Mouse (Mus musculus) kidney, postnatal 14 days (tissue): ENCODE measurements around the gene Trpc1.

Source experiments
- DNase-seq: peaks from one replicate; pipeline ENCODE4 v3.0.0; 2022; ENCODE audit warnings: mixed read lengths

The Trpc1 gene

DNA sequence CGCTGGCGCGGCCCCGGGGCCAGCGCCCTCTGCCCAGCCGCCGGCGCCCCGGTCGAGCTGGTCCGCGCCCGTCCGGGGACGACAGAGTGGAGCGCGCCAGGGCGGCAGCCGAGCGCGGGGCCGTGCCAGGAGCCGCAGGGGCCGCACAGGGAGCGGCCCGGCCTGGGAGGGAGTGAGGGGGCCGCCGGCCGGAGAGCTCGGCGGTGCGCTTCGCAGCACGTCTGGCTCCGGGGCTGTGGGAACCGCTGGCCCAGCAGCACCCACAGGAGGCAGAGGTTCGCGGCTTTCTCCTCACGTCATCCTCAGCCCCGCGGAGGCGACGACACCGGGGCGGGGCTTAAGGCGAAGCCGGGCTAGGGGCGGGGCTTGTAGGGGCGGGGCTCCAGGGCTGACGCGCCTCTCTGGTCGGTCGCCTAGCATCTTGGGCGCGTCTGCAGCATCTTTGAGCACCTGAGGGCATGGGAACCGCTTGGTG, at the start of gene Trpc1:
Gene Trpc1 (minus strand): TSS at position 339 of the 475 bp plus-strand sequence.
- DNase-seq = peak; percentile 89

DNA sequence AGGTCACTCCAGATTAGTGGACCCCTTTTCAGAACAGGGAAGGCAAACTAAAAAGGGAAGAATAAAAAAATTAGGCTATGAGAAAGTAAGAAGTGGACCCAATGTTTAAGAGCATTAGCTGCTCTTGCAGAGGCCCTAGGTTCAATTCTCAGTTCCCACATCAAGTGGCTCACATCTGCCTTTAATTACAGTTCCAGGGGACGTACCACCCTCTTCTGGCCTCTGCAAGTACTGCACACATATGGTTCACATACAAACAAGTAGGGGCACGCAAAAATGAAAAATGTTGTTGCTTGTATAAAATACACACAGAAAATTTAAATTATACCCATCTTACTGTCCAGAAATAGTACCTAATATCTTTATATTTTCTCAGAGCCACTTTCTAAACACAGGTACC, 46.1 kb upstream of the Trpc1 start:
- DNase-seq = no peak

GRCm38 (mm10) chr9:95795844-95796243, 45.7 kb upstream of the Trpc1 start:
- DNase-seq = no peak

DNA sequence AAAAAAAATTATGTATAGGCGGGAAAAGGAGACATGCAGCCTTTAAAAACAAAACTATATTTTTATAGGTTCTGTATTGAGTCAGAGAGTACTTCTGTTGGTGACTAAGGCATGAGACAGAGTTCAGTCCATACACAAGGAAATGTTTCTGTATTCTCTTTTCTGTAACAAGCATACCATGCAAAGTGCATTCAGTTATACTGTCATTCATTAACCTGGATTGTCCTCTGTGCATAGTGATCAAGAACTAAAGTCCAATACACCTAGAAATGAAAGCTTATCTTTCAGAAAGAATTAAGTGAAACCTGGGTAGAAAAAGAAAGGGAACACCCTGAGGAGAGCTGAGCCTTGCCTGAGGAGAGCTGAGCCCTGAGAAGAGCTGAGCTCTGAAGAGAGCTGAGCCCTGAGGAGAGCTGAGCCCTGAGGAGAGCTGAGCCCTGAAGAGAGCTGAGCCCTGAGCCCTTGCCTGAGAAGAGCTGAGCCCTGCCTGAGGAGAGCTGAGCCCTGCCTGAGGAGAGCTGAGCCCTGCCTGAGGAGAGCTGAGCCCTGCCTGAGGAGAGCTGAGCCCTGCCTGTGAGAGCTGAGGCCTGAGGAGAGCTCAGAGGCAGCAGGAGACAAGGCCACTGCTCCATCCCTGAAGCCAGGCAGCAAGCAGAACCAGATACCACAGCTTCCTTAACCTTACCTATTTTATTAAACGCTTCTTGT, 45.1 kb upstream of the Trpc1 start:
- peak; percentile 30 for DNase-seq

- peak; percentile 78 for DNase-seq
These were observed 44.0 kb upstream of the Trpc1 start for GRCm38 (mm10) chr9:95793986-95794744.

DNA sequence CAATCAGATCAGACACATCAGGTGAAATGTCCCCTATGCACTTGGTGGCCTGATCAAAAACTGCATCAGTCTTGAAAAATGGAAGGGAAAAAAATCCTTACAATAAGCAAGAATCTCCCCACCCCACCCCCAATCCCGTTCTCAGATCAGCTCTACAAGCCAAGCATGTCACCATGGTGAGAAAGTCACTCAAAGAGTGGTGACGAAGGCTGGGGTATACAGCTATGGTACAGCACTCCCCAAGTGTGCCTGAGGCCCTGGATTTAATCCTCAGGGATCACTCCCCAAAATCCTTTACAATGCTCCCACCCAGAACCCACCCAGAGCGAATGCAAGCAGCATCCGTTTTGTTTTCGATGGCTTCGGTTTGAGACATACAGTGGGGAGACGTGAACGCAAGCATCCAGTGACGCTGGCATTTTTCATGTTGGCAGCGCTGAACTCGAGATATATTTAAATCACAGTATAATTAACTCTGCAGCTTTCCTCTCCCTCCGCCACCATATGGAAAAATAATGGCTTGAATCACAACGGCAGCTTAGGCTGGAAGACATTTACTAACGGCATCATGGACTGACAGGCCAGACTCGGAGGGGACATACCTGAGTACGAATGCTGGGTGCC, 34.8 kb upstream of the Trpc1 start:
- DNase-seq = no peak

GRCm38 (mm10) chr9:95783646-95784293, 33.6 kb upstream of the Trpc1 start:
- DNase-seq = no peak

- no peak for DNase-seq
These were observed 21.5 kb upstream of the Trpc1 start for GRCm38 (mm10) chr9:95771671-95772070.

DNA sequence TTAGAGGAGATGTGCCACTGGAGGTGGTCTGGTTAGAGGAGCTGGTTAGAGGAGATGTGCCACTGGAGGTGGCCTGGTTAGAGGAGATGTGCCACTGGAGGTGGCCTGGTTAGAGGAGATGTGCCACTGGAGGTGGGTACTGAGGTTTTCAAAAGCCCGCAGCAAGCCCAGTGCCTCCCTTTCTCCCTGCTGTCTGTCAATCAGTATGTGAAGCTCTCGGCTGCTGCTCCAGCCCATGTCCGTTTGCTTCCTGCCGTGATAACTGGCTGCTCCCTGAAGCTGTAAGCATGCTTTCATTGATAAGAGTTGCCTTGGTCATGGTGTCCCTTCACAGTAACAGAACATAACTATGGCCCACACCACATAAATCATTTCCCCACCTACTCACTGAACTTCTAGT, 13.0 kb upstream of the Trpc1 start:
- DNase-seq = no peak

DNA sequence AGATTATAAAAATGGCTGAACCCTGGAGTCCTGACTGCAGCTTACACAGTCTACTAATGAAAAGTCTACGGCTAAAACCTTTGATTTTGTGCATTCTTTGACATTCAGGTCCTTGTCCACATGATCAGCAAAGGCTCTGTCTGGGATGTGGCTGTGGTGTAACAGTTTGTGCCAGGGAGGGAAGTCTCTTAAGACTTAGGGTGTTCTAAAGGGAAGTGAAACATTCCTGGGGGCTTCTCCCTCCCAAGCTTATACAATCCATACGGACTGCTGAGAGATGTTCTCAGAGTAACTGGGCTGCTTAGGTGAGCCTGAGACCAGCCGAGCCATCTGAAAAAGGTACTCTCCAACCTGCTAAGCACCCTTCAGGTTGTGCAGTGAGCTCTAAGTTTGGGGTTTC, 12.1 kb upstream of the Trpc1 start:
- DNase-seq = no peak

GRCm38 (mm10) chr9:95761381-95761780, 11.2 kb upstream of the Trpc1 start:
- DNase-seq = peak; percentile 39

DNA sequence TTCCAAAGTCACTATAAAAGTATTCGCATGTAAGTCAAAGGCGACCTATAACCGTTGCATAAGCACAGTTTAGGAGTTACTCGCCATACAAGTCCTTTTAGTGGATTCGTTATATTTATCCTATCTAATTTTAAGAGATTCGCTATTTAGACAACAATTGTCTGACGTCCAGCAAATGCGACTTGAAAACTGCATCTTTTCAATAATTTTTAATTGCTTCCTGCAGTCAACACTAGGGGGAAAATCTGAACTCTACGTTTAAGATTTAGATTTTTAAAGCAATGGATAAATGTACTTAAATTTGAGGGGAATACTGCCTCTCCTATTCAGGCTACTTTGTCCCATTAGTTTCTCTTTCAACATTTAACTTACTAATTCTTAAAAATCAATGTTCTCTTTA, 571 bp upstream of the Trpc1 start:
- DNase-seq = no peak

DNA sequence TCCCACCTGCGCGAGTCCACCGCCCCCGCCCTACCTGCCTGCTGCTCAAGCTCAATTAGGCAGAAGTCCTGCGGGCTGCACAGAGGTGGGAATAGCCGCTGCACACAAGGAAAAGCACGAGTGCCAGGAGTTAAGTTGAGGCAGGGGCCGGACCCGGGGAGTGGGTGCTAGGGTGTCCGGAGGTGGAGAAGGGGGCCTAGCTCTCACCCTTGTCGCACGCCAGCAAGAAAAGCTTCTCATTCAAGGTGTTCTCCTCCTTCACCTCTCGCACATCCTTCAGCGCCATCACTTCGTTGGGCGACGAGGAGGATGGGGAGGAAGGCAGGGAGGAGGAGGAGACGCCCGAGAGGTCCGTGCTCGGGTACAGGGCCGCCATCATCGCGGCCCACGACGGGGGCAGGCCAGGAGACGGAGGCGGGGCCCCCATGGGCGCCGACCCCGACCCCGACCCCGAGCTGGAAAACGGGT, 680 bp downstream of the Trpc1 start:
- DNase-seq = peak; percentile 20

GRCm38 (mm10) chr9:95747298-95747697, 2.9 kb downstream of the Trpc1 start:
- DNase-seq = peak; percentile 20

DNA sequence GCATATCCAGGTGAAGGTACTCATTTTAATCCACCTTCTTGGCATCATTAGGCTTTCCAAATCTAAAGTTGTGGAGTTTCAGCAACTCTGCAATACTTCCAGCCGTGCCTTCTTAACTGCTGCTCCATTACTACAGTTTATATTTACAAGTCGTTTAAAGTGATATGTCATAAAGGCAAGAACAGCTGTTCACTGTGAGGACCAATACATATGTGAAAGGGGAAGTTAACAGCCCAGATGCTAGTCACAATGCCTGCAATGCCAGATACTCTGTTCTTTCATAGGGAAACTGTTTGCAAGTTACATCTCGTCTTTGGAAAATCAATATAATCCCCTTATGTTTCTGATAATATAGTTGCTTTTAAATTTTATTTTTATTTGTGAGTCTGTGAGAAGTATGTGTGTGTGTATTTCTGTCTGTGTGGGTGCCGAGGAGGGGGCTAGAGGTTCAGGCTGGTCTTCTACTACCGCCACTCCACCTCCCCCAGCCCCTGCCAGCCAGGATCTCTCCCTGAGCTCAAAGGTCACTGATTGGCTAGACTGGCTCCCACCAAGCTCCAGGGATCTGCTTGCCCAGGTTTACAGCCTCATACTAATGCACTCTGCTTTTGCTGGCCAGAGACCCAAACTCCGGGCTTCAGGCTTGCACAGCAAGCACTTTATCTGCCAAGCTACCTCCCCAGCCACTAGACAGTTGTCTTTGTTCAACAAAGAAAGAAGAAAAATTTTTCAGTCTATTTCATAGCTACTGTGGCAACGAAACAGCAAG, 5.1 kb downstream of the Trpc1 start:
- DNase-seq = peak; percentile 24

DNA sequence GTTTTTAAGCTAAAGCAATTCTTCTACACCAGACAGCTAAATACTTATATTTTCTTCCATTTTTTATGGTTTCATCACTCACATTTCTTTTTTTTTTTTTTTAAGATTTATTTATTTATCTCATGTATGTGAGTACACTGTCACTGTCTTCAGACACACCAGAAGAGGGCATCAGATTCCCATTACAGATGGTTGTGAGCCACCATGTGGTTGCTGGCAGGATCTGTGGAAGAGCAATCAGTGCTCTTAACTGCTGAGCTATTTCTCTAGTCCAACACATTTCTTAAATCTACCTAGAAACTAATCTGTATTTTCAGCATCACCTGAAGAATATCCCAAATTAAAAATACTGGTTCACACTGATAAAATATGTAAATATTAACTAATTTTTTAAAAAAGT, 13.9 kb downstream of the Trpc1 start:
- no peak for DNase-seq

GRCm38 (mm10) chr9:95712574-95712973, 37.6 kb downstream of the Trpc1 start:
- no peak for DNase-seq

DNA sequence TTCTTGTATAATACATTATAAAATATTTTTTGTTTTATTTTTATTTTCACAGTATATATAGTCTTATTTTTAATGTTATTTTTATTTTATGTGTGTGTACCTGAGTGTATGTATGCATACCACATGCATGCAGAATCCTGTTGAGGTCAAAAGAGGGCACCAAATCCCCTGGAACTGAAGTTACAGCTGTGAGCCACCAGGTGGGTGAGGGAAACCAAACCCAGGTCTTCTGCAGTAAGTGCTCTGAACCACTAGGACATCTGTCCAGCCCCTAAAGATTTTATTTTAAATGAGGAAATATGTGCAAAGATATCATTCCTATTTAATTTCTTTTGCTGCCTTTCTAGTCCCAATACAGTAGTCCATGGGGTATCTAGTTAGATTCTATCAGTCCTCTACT, 41.2 kb downstream of the Trpc1 start:
- DNase-seq = no peak

GRCm38 (mm10) chr9:95705371-95705770, 44.8 kb downstream of the Trpc1 start:
- DNase-seq = no peak

- no peak for DNase-seq
These were observed 46.1 kb downstream of the Trpc1 start for GRCm38 (mm10) chr9:95704078-95704477.

DNA sequence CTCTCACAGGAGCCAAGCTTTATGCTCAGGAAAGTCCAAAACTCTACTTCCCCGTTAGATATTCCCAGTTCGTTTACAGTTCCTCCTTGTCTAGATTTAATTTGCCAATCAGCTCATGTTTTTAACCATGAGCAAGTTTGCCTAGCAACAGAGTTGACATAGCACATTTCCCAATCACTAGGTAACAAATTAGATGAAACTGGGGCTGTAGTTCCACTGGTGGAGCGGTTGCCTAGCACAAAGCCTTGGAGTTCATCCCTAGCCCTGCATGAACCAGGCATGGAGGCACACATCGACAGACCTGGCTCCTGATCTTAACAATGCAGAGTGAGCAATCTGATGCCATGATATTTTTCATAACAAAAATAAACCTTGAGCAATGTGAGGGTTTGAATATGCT, 50.9 kb downstream of the Trpc1 start:
- DNase-seq = no peak

GRCm38 (mm10) chr9:95697808-95698207, 52.4 kb downstream of the Trpc1 start:
- DNase-seq = peak; percentile 51
